Mouse (Mus musculus): ENCODE measurements around the gene Creb3l1.

Gene Creb3l1

DNA sequence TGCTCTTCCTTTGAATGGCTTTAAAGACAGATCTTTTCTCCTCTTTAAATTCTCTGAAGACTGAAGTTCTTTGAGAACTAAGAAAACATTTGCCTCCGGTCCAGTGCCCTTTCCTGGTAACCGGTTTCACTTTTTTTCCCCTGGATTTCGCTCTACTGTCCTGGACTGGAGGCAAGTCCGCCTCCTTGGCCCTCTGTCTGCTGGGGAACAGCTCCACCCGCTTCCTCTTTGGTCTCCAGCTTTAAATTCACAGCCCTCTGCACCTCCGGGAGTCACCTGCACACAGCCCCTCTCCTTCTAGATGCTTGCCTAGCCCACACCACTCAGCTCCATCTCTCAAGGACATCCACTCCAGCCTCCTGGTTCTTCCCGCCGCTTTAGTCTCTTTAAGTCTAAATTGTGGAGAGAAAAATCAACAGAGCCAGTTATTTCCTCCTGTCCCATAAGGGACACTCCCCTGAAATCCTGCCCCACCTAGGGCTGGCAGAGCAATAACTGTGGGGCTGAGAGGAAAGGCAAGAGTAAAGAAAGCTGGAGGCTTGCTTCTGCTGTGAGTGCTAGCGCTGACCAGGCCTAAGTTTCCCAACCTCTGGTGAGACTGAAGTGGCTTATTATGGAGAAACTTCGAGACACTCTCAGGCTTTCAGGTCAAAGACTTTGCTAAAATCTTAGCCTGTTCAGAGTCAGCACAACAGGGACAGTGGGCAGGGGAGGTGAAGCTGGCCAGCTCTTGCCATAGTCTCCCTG, 5.3 kb upstream of the Creb3l1 start:
- no peak for DNase-seq

DNA sequence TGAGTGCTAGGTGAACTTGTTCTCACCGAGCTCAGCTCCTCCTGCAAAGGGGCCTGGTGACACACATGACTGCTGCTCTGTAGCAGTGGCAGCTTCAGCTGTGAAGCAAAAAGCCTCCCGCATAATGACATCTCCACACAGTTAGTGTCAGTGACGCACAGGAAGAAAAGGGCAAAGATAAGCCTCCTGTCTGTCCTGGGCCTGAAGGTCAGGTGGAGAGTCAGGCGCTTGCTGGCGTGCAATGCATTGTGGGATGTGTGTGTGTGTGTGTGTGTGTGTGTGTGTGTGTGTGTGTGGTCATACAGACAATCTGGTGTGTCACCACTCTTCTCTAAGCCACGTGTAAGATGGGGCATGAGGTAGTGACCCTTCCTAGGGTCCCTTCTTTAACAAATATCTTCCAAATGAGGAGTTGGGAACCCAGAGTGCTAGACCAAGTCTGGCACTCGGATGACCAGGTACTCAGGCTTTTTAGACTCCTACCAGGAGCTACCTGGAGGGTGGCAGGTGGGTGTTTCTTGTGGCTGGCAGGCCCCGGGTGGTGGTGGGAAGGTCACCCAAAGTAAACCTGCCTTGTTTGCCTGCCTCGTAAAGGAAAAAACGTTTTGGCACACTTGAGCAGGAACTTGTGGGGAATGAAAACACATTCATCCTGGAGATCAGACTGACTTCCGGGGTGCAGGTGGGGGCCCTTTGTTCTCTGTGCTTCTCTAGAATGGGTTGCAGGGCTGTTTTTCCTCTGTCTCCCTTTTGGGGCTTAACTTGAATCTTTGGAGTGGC, 3.7 kb upstream of the Creb3l1 start:
- no peak for DNase-seq

DNA sequence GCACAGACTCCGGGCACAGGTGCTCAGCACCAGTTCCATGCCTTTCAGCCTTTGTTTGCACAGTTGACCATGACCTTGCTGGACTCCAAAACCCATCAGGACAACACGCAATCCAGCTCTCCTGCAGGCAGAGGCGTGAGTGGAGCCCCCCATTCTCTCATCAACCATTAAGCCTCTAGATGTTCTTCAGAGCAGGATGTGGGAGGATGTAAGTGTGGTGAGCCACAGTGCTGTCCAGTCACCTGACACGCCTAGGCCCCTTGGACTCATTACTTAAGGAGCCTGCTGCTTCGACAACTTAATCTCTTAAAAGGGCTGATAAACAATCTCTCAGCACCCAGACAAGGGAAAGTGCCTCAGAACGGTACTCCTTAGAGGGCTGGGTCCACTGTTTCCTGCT, 1.7 kb upstream of the Creb3l1 start:
- DNase-seq, result no peak

DNA sequence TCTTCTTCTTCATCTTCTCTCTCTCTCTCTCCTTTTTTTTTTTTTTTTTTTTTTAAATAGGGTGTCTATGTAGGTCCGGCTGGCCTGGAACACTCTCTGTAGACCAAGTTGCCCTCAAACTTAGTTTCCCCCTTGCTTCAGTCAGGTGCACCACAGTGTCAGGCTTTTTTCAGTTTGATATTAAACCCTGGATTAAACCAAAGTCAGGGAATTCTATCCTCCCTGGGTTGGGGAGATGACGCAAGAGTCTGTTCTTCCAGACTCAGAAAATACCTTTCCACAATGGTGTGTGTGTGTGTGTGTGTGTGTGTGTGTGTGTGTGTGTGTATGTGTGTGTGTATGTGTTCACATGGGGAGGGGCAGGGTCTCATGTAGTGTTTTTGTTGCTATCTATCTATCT, 900 bp upstream of the Creb3l1 start:
- DNase-seq, result no peak

DNA sequence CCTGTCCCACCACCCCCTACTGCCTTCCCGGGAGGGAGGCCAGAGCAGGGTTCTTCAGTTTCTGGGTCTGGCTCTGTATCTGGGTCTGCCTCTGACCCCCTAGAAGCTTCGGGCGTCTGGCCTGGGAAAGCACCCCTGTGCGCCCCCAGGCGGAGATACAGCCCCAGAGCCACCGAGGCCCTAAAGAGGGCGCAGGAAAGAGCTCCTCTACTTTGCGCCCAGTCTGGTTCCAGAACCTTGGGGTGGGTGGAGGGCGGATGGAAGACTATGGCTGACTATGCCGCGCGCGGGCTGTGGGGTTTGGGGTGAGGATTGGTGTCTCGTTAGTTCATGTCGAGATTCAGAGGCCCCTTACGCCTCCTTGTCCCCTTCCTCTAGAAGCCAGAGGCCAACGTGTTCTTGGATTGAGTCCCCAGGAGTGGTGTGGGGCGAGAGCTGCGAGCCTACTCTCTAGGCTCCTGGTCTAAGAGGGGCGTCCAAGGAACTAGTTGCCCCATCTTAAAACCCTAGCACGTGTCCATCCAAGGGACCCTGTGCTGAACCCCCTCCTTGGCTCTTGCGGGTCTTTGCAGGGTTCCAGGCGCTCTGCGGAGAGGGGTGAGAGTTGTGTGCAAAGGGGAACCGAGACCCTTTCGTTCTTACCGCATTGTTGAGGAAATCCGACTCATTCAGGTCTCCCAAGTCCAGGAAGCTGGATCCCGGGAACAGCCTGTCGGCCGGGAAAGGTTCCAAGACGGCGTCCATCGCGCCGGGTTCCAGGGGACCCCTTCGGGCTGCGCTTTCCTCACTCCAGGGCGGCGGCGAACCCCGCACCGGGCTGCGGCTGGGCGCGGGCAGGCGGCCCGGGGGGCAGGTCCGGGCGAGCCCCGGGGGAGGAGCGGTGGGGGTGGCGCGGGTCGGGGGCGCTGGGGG, 684 bp downstream of the Creb3l1 start:
- DNase-seq, result peak; percentile 36

DNA sequence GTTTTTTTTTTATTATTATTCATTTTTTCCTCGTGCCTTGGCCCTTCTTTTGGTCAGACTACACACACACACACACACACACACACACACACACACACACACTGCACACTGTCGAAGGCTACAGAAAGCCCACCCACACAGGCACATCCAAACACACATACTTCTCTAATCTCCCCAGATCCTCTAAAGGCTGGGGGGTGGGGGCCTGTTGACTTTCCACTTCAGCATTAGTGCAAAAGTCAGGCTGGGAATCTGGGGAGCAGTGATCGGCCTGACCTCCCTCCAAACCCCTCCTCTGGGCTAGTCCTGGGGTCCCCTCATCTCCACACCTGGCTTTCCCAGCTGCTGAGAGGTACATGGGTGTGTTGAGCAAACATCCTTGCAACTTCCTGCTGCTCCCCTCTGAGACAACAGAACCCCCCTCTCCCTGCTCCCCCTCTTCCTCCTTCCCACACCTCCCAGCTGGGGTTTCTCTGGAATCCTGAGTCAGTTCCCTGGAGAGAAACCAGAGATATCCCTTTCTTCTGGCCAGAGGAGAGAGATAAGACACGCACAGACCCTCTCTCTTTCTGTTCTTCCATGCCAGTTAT, 3.5 kb downstream of the Creb3l1 start:
- DNase-seq, result no peak

DNA sequence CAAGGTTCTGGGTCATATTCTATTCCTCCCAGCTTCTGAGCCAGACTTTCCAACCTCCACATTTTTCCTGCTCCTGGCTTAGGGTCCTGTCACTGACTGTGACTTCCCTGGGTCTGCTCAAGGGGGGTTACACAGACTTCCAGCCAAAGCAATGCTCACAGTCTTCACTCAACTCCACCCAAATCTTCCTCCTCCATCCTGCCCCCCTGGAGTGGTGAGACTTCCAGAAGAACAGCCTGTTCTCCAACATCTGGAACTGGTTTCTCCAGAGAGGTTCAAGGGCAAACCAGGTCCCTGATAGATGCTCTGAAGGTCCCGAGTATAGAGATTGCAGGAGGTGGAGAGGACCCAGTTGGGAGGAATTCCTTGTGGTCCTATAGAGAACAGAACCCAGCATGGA, 6.9 kb downstream of the Creb3l1 start:
- no peak for DNase-seq

DNA sequence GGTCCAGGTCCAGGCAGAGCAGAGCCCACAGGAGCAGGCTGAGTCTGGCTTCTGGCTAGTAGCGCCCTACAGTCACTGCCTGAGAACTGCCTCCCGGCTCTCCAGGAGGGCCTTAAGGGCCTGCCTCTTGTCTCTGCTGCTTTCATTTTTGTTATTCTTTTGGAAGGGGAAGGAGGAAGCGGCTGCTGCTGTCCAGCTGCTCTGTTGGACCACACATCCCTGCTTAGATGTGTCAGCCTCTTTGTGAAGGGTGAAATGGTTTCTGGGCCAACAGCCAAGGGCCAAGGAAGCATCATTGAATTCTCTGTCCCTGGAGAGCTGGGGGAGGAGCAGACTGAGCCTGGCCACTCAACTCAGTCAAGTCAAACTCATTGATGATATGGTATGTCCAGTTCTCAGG, 7.3 kb downstream of the Creb3l1 start:
- no peak for DNase-seq

DNA sequence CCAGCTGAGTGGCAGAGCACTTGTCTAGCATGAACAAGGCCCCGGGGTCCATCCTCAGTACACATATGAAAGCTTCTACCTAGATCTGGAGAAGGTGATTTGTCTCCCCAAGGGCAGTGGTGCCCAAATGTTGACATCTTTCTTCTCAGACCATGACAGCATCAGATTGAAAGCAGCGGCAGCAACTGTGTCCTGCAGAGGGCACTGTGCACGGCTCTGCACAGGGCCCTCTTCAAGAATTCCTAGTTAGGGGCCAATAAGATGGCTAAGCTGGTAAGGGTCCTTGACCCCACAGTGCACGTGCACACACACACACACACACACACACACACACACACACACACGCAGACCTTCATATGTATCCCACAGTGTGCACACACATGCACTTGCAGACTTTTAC, 9.4 kb downstream of the Creb3l1 start:
- DNase-seq, result no peak

DNA sequence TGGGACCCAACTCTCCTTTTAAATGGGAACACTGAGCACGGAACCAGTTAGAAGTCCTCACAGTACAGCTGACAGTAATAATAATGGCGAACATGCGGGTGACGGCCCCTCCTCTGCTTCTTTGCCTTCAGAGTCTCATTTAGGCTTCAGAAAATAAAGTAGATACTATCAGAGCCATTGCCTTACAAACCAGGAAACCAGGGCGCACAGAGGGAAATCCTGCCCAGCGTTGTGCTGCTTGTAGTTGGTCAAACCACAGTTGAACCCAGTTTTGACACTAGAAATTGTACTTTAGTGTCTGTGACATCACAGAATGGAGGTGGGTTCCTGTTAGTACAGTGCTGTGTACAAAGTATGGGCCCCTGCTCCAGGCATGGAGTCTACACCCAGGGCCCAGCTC, 10.1 kb downstream of the Creb3l1 start:
- no peak for DNase-seq

DNA sequence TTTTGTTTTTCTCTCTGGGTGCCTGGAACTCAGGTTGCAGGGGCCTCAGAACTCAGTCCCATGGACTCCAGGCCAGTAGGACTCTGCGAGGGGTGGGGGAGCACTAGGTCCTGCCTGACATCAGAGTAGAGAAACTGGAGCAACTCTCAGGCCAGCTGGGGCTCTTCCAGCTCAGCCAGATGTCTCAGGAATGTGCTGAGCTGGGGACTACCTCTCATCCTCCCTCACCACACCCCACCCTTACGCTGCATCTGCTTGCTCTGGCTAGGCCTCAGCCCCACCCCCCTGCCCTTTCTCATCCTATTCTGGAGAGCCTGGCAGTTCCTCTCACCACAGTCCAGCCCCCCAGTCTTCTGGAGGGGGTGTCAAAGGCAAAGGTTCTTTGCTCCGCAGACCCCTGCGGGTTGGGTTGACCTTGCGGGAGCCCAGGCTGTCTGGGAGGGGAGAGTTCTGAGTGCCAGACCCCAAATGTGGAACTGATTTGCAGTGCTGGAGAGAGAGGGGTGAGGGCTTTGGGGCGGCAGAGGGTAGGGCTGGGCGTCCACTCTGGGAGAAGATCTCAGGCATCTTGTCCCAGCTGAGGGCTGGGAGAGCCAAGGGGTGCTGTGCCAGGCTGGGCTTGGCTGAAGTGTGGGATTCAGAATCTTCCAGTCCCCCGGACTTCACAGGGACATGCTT, 11.4 kb downstream of the Creb3l1 start:
- no peak for DNase-seq

DNA sequence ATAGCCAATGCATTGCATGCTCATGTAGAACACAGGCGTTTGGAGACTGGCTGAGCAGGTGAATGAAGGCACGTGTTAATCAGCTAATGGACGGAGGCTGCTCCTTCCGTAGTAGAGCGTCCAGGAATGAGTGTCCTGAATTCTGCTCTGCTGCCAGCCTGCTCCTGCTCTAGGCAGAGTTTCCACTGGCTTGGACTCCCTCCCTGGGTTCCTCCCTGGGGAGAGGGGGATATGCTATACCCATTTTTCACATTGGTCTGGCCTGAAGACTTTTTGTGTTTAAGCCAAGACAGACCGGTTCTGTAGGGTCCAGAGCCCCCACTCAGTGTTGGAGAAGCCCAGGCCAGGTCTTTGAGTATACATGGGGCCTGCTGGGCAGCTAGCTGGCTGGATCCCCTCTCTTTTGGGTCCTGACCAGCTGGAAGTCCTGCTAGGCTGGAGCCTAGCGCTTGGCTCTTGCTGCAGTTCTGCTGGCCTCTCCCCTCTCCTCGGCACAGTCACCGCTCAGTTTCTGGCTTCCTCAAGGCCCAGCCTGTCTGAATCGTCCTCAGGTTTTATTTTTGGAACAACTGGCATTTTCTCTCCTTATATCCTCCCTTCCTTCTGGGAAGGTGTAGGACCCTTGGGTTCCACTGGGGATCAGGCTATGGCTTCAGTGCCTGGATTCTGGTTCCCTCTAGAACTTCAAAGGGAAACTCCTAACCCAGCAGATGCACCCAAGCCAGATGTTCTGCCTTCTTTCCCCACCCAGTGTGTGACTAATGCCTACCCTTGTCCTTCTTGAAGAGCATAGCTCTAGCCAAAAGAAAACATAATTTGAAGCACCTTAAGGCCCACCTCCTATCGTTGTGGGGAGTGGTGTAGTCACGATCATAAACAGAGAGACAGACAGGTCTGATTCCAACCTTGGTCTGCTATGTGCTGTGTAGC, 12.6 kb downstream of the Creb3l1 start:
- no peak for DNase-seq

DNA sequence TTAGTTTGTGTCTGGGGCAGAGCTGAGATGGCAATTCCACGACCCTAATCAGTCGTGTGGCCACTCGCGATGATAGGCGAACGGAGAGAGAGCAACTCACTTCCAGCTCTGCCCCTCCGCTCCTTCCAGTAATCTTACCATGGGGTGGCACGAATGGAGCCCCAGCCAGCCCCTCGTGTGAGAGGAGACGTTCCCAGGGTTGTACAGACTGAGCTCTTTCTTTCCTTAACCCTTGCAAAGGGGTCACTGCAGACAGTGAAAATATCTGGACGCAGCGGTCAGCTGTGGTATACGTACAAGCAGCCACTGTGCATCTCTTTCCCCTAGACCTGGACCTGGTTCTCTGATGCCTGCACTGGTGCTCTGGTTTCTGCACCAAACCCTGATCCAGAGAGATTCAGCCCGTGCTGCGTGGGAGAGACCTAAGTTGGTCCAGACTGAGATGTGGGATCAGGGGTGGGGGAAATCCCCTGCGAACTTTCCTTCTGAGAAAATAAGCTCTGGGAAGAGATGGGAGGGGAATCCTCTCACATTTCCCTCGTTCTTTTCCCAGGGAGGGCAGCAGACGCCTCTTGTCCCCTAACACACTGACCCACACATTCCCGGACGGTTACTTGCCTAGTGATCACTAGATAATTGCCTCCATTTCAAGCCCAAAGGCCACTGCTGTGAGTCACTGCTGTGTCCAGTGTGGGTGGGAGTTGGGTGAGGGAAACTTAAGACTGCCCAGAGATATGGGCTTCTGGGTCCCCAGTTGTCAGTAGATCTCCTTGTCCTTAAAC, 15.5 kb downstream of the Creb3l1 start:
- DNase-seq, result peak in 1 of 2 experiments; percentile 6

DNA sequence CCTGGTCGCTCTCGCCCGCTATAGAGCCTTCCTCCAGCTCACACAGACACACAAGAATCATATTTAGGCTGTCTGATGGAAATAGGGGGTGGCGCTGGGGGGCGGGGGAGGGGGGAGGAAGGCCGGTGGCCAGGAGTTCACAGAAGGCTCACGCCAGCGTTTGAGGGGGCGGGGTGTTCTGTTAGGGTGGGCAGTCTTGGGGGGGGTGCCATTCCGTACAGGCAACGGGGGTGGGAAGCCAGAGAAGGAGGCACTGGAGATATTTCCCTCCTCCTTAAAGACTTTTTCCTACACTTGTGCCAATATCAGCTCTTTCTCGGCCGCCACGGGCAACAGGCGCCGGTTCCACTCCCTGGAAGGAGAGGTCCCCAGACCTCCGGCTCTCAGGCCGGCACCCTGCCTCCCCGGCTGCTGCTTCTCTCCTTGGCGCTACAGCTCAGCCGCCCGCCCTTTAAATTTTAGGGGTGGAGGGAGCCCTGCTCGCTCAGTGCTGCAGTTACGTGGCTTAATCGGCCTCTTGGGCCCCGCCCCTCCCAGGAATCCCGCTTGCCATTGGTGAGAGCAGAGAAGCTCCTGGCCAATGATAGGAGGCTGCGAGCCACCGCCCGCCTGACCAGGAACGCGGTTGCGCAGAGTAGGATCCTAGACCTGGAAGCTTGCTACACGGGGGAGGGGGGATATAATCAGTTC, 16.2 kb downstream of the Creb3l1 start:
- DNase-seq, result peak; percentile 92 to 94

DNA sequence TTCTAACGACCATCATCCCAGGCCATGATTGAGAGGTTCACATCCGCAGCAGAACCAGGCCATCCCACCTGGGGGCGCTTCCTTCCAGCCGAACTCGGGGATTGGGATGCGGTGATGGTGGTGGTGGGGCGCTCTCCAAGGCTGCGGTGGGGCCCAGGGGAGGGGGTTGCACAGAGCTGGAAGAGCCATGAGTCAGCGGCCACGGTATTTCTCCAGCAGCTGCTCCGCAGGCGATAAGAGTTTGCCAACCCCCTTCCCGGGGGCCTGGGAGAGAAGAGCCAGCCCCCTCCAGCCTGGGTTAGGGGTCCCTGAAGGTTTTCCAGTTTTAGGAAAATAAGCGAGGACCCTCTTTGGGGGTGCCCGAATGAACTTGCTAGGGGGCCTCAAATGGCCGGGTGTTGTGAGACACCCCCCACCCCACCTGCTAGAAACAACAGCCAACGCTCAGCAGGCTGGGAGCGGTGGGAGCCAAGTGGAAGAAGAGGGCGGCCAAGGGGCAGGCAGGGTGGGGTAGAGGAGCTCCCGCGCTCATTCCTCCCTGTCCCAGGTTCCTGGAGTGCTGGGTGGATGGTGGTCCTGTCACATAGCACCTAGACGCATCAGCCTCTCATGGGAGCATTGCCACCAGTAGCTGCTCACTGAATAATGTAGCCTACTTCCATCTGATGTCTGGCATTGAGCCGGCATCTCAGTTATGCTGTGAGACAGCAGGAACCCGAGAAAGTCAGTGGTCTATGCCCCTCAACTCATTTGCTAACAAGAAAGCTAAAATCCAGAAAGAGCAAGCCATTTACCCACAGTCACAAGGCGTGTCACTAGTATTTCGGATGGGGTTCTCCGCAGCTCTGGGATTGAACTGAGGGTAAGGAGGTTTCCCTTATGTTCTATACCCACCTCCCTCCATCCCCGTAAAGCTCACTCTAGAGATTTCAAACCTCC, 17.1 kb downstream of the Creb3l1 start:
- DNase-seq, result peak in 1 of 2 experiments; percentile 9

DNA sequence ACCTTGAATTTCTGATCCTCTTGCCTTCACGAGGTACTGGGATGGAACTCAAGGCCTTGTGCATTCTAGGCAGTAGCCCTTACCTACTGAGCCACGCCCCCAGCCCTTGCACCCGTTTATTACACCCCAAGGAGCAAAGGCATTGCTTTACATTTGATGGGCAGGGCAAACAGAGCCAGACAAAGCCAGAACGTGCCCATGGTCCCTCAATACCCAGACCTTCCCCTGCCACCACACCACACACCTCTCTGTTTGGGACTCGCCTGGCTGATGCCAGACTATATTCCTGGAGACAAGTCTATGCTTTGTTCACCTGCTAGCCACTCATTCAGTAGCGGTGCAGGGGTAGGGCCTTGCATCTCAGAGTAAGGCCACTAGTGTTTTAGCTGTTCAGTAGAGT, 17.8 kb downstream of the Creb3l1 start:
- DNase-seq, result no peak

DNA sequence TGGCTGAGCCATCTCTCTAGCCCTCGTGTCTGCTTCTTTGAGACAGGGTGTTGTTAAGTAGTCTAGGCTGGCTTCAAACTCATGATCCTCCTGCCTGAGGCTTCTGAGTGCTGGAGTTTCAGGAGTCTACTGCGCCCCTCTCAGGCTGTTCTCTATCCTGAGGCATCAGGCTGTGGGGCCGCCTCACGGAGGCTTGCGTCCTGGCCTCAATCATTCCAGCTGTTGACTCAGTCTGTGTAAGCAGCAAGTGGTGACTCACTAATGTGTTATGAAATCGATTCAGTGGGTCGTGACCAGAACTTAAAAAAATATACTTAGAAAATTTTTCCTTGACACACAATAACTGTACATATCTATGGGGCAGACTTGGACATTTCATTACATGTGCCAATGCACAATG, 19.7 kb downstream of the Creb3l1 start:
- no peak for DNase-seq

DNA sequence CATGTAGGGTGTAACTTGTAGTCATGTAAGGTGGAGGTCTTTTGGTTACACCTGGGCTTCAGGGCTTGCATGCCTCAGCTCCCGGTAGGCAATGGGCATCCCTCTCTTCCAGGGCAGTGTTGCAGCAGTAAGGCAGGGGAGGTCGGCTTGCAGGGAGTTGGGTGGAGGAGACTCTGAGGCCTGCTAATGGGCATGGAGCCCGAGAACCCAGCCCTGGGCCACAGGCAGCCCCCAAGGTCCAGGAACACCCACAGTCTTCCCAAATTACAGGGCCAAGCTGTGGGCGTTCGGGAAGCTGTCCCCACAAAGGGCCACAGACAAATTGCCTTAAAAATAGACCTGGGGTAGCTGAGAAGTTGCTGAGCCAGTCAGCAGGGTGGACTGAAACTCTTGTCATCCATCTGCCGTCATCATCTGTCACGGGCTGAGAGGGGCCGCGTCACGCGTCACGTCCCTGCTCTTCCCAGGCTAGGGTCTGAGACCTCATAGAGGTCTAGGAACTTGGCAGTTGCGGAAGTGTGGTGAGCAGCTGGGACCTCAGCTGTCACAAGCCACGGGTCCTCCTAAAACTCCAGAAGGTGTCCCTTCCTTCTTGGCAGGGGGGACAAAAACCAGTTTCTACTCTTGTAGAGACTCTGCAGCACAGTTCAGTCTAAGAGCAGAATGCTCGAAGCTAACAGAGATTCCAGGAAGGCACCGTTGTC, 26.2 kb downstream of the Creb3l1 start:
- DNase-seq, result no peak

Data from B cell, adult 2 months (primary cell).